Mouse (Mus musculus): ENCODE measurements at regions not wholly inside any gene's neighbourhood (a gene's known extent, or its start where the extent isn't known, plus 50 kb on each side); places are given as distances from the start of the nearest gene placed in this dataset.

DNA sequence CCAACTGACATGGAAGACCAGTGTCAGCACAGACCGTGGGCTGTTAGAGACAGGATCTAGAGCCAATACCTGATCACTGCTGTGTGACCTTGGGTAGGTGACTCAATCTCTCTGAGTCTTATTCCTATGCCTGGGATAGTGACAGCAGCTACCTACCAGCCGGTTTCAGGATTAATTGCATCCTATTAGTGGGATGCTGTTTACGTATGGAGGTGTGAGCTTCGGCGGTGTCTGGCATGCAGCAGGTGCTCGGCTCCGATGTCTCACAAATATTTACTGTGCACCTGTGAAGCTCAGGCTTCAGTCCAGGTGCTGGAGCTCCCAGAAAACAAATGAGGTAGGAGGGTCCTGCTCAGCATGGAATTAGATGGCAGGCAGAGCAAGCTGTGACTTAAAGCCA, 118.2 kb downstream of the Kif26a start:
- H3K4me3 ChIP-seq: no peak overlapping the region
- H3ac ChIP-seq (ENCODE audit: control insufficient read depth, insufficient read length): no peak overlapping the region
- H3K4me2 ChIP-seq (ENCODE audit: low read depth): no peak overlapping the region
- peaks cover 21% of the 10 kb centered on the region for H3K27me3 ChIP-seq (ENCODE audit: control insufficient read depth, insufficient read depth, insufficient read length)
- H3K79me2 ChIP-seq (ENCODE audit: control insufficient read depth, insufficient read depth): no peaks in the 10 kb centered on the region
- TF ChIP-seq POLR2A (IDR thresholded peaks at IDR 0.05; ENCODE audit: insufficient read length, low read depth): no peak
- TF ChIP-seq CEBPB (IDR thresholded peaks at IDR 0.05; ENCODE audit: insufficient read depth, poor library complexity, severe bottlenecking): no peak
- TF ChIP-seq MYOD1 (IDR thresholded peaks at IDR 0.05; ENCODE audit: control insufficient read depth in 1 of 3, insufficient read length in 2 of 3, low read depth in 2 of 3): no peak
- no peak for TF ChIP-seq MAX (IDR thresholded peaks at IDR 0.05; ENCODE audit: low read depth)
- no peak for TF ChIP-seq USF1 (IDR thresholded peaks at IDR 0.05; ENCODE audit: low read depth)
- no peak for TF ChIP-seq REST (IDR thresholded peaks at IDR 0.05; ENCODE audit: insufficient read depth, insufficient read length)
- TF ChIP-seq E2F4 (IDR thresholded peaks at IDR 0.05; ENCODE audit: insufficient read depth): no peak
- TF ChIP-seq TCF12 (IDR thresholded peaks at IDR 0.05; ENCODE audit: insufficient read depth, poor library complexity, severe bottlenecking): no peak
- no peak for TF ChIP-seq TCF3 (IDR thresholded peaks at IDR 0.05; ENCODE audit: insufficient read length, low read depth)
- no peak for TF ChIP-seq SRF (IDR thresholded peaks at IDR 0.05; ENCODE audit: control insufficient read depth, insufficient read length, low read depth)
- no peak for TF ChIP-seq MYOG (IDR thresholded peaks at IDR 0.05; ENCODE audit: control insufficient read depth in 1 of 3, insufficient read depth in 1 of 3, insufficient read length in 2 of 3, low read depth in 2 of 3)
- TF ChIP-seq POLR2AphosphoS2 (IDR thresholded peaks at IDR 0.05; ENCODE audit: insufficient read length, low read depth): no peak
- H3K36me3 ChIP-seq (ENCODE audit: control insufficient read depth, insufficient read depth): no peaks in the 10 kb centered on the region

GRCm38 (mm10) chr12:112265289-112265969, 119.4 kb downstream of the Kif26a start:
- peaks cover 21% of the 10 kb centered on the region for H3K27me3 ChIP-seq (ENCODE audit: control insufficient read depth, insufficient read depth, insufficient read length)
- TF ChIP-seq REST (IDR thresholded peaks at IDR 0.05; ENCODE audit: insufficient read depth, insufficient read length) (no peak), MYOD1 (IDR thresholded peaks at IDR 0.05; ENCODE audit: control insufficient read depth in 1 of 3, insufficient read length in 2 of 3, low read depth in 2 of 3) (no peak), POLR2AphosphoS2 (IDR thresholded peaks at IDR 0.05; ENCODE audit: insufficient read length, low read depth) (no peak), TCF3 (IDR thresholded peaks at IDR 0.05; ENCODE audit: insufficient read length, low read depth) (no peak), USF1 (IDR thresholded peaks at IDR 0.05; ENCODE audit: low read depth) (no peak), CEBPB (IDR thresholded peaks at IDR 0.05; ENCODE audit: insufficient read depth, poor library complexity, severe bottlenecking) (no peak), MAX (IDR thresholded peaks at IDR 0.05; ENCODE audit: low read depth) (no peak)
- no peaks in the 10 kb centered on the region for H3K79me2 ChIP-seq (ENCODE audit: control insufficient read depth, insufficient read depth)
- H3ac ChIP-seq (ENCODE audit: control insufficient read depth, insufficient read length): no peak overlapping the region
- H3K36me3 ChIP-seq (ENCODE audit: control insufficient read depth, insufficient read depth): no peaks in the 10 kb centered on the region
- H3K4me3 ChIP-seq: no peak overlapping the region
- H3K4me2 ChIP-seq (ENCODE audit: low read depth): no peak overlapping the region

GRCm38 (mm10) chr12:112274026-112274425, 128.0 kb downstream of the Kif26a start:
- H3K36me3 ChIP-seq (ENCODE audit: control insufficient read depth, insufficient read depth): no peaks in the 10 kb centered on the region
- no peaks in the 10 kb centered on the region for H3K79me2 ChIP-seq (ENCODE audit: control insufficient read depth, insufficient read depth)
- no peak overlapping the region for H3ac ChIP-seq (ENCODE audit: control insufficient read depth, insufficient read length)
- no peak for TF ChIP-seq USF1 (IDR thresholded peaks at IDR 0.05; ENCODE audit: low read depth)
- TF ChIP-seq E2F4 (IDR thresholded peaks at IDR 0.05; ENCODE audit: insufficient read depth): no peak
- no peak for TF ChIP-seq REST (IDR thresholded peaks at IDR 0.05; ENCODE audit: insufficient read depth, insufficient read length)
- TF ChIP-seq POLR2A (IDR thresholded peaks at IDR 0.05; ENCODE audit: insufficient read length, low read depth): no peak
- no peak for TF ChIP-seq TCF3 (IDR thresholded peaks at IDR 0.05; ENCODE audit: insufficient read length, low read depth)
- TF ChIP-seq MYOG (IDR thresholded peaks at IDR 0.05; ENCODE audit: control insufficient read depth in 1 of 3, insufficient read depth in 1 of 3, insufficient read length in 2 of 3, low read depth in 2 of 3): no peak
- TF ChIP-seq TCF12 (IDR thresholded peaks at IDR 0.05; ENCODE audit: insufficient read depth, poor library complexity, severe bottlenecking): no peak
- no peak for TF ChIP-seq SRF (IDR thresholded peaks at IDR 0.05; ENCODE audit: control insufficient read depth, insufficient read length, low read depth)
- no peak for TF ChIP-seq POLR2AphosphoS2 (IDR thresholded peaks at IDR 0.05; ENCODE audit: insufficient read length, low read depth)
- no peak for TF ChIP-seq MYOD1 (IDR thresholded peaks at IDR 0.05; ENCODE audit: control insufficient read depth in 1 of 3, insufficient read length in 2 of 3, low read depth in 2 of 3)
- TF ChIP-seq CEBPB (IDR thresholded peaks at IDR 0.05; ENCODE audit: insufficient read depth, poor library complexity, severe bottlenecking): no peak
- no peak for TF ChIP-seq MAX (IDR thresholded peaks at IDR 0.05; ENCODE audit: low read depth)
- no peaks in the 10 kb centered on the region for H3K27me3 ChIP-seq (ENCODE audit: control insufficient read depth, insufficient read depth, insufficient read length)
- no peak overlapping the region for H3K4me2 ChIP-seq (ENCODE audit: low read depth)
- no peak overlapping the region for H3K4me3 ChIP-seq

GRCm38 (mm10) chr12:112274756-112275155, 128.7 kb downstream of the Kif26a start:
- Histone ChIP-seq H3K27me3 (ENCODE audit: control insufficient read depth, insufficient read depth, insufficient read length) (peaks cover 4% of the 10 kb centered on the region), H3K4me2 (ENCODE audit: low read depth) (no peak overlapping the region), H3K79me2 (ENCODE audit: control insufficient read depth, insufficient read depth) (no peaks in the 10 kb centered on the region), H3ac (ENCODE audit: control insufficient read depth, insufficient read length) (no peak overlapping the region), H3K36me3 (ENCODE audit: control insufficient read depth, insufficient read depth) (no peaks in the 10 kb centered on the region), H3K4me3 (no peak overlapping the region)
- TF ChIP-seq REST (IDR thresholded peaks at IDR 0.05; ENCODE audit: insufficient read depth, insufficient read length): no peak

GRCm38 (mm10) chr12:112276651-112277050, 130.6 kb downstream of the Kif26a start:
- H3K4me2 ChIP-seq (ENCODE audit: low read depth): no peak overlapping the region
- no peak for TF ChIP-seq POLR2A (IDR thresholded peaks at IDR 0.05; ENCODE audit: insufficient read length, low read depth)
- TF ChIP-seq TCF3 (IDR thresholded peaks at IDR 0.05; ENCODE audit: insufficient read length, low read depth): no peak
- TF ChIP-seq MYOD1 (IDR thresholded peaks at IDR 0.05; ENCODE audit: control insufficient read depth in 1 of 3, insufficient read length in 2 of 3, low read depth in 2 of 3): no peak
- no peak for TF ChIP-seq SRF (IDR thresholded peaks at IDR 0.05; ENCODE audit: control insufficient read depth, insufficient read length, low read depth)
- no peak for TF ChIP-seq REST (IDR thresholded peaks at IDR 0.05; ENCODE audit: insufficient read depth, insufficient read length)
- no peak for TF ChIP-seq USF1 (IDR thresholded peaks at IDR 0.05; ENCODE audit: low read depth)
- no peak overlapping the region for H3K4me3 ChIP-seq
- no peaks in the 10 kb centered on the region for H3K36me3 ChIP-seq (ENCODE audit: control insufficient read depth, insufficient read depth)
- no peaks in the 10 kb centered on the region for H3K79me2 ChIP-seq (ENCODE audit: control insufficient read depth, insufficient read depth)
- H3K27me3 ChIP-seq (ENCODE audit: control insufficient read depth, insufficient read depth, insufficient read length): peaks cover 5% of the 10 kb centered on the region
- H3ac ChIP-seq (ENCODE audit: control insufficient read depth, insufficient read length): no peak overlapping the region

All from myocyte (in vitro differentiated cells).